Mouse (Mus musculus) gastrocnemius, postnatal 36 days (tissue): ENCODE measurements at regions not wholly inside any gene's neighbourhood (a gene's known extent, or its start where the extent isn't known, plus 50 kb on each side); places are given as distances from the start of the nearest gene placed in this dataset.

Experiments
- DNase-seq, 2 experiments: peaks; one replicate each; pipeline ENCODE4 v3.0.0; 2022
- intact Hi-C: fragments of 180-260 bp; cut with DNase I; formaldehyde crosslinking; loops from one replicate; pipeline ENCODE4 v1.15.1; 2025

GRCm38 (mm10) chr9:94589672-94590071 is 51.8 kb upstream of the 1190002N15Rik start:
- DNase-seq = no peak
- intact Hi-C loops = no loop called here

GRCm38 (mm10) chr9:94604993-94605392 is 64.7 kb upstream of the Slc9a9 start:
- DNase-seq = no peak
- intact Hi-C loops = no loop called here

GRCm38 (mm10) chr9:94606422-94606821 is 63.3 kb upstream of the Slc9a9 start:
- intact Hi-C loops = no loop called here

GRCm38 (mm10) chr9:94607011-94607749 is 62.5 kb upstream of the Slc9a9 start:
- no peak for DNase-seq
- intact Hi-C loops = no loop called here

More at GRCm38 (mm10) chr9:94606422-94606821, 63.3 kb upstream of the Slc9a9 start:
- DNase-seq = no peak

- DNase-seq = no peak
- intact Hi-C loops = no loop called here
Measured at GRCm38 (mm10) chr9:94607750-94608106, 62.0 kb upstream of the Slc9a9 start.

GRCm38 (mm10) chr9:94610101-94610500 is 59.6 kb upstream of the Slc9a9 start:
- no peak for DNase-seq
- intact Hi-C loops = loop anchor here (5.0 kb wide), 2 partner anchors 73 to 393 kb away; partner anchors contain the start of gene 1190002N15Rik

GRCm38 (mm10) chr9:94610600-94611337 is 58.9 kb upstream of the Slc9a9 start:
- intact Hi-C loops = loop anchor here (5.0 kb wide), 2 partner anchors 73 to 393 kb away; partner anchors contain the start of gene 1190002N15Rik
- DNase-seq = no peak

GRCm38 (mm10) chr9:94613891-94614671 is 55.6 kb upstream of the Slc9a9 start:
- no peak for DNase-seq
- intact Hi-C loops = loop anchor here (5.0 kb wide), 2 partner anchors 77 to 397 kb away; partner anchors contain the start of gene 1190002N15Rik

- intact Hi-C loops = no loop called here
- no peak for DNase-seq
Measured at GRCm38 (mm10) chr9:94615205-94615604, 54.5 kb upstream of the Slc9a9 start.

- intact Hi-C loops = no loop called here
- DNase-seq = no peak
Measured at GRCm38 (mm10) chr9:94618079-94618786, 51.5 kb upstream of the Slc9a9 start.
